Mouse (Mus musculus) Patski (cell line): ENCODE measurements around the gene Tnfrsf14. TPM values are rescaled to one million over a fixed set of nuclear protein-coding genes. Genes with fewer than 3 reads are reported as not detected.

Experiments
- ATAC-seq: fragments of 100-300 bp; one replicate; pipeline ENCODE4 v1.8.0; 2021
- CTCF ChIA-PET: fragments of 350-600 bp; sonication (Branson Sonifier 250); formaldehyde crosslinking; loops from one replicate; lab custom pipeline; 2022; ENCODE audit warnings: inconsistent platforms; lab: Charles Lee
- POLR2A ChIA-PET: fragments of 350-600 bp; sonication (Branson Sonifier 250); formaldehyde crosslinking; loops from one replicate; lab custom pipeline; 2022; ENCODE audit warnings: antibody characterized with exemption, inconsistent platforms; lab: Charles Lee
- DNase-seq: peaks from one replicate; pipeline ENCODE4 v3.0.0-alpha.2; 2011; ENCODE audit warnings: low read depth, low spot score
- H3K27me3 ChIP-seq: fragments of 371-371 bp; one replicate; pipeline ENCODE4 v1.5.1; 2021
- CTCF ChIP-seq: fragments of 100-300 bp; IDR thresholded peaks from one replicate; pipeline ENCODE4 v1.5.1; 2021
- in situ Hi-C: fragments of 300-500 bp; cut with MboI; formaldehyde crosslinking; loops from 3 replicates; pipeline ENCODE4 v1.11.1; 2018; ENCODE audit warnings: low pct_unique_long_range_greater_than_20kb, mixed read lengths
- polyA plus RNA-seq: library from polyadenylated mRNA; unstranded; gene quantifications from one replicate; pipeline ENCODE4 v1.2.3, GENCODE M21; 2021

The Tnfrsf14 gene
- polyA plus RNA-seq, 1 experiment from 2014 or later = 0.13 TPM

GRCm38 (mm10) chr4:154916662-154917061 lies 11.7 kb downstream of the Tnfrsf14 start:
- DNase-seq (no peak), ATAC-seq (no peak)
- in situ Hi-C loops = no loop called here
- POLR2A ChIA-PET = no interaction called here
- CTCF ChIA-PET = no interaction called here
- no peak for TF ChIP-seq CTCF
- H3K27me3 ChIP-seq = no peaks in the 10 kb centered on the region

GRCm38 (mm10) chr4:154915286-154915685 lies 13.1 kb downstream of the Tnfrsf14 start:
- TF ChIP-seq CTCF = no peak
- ChIA-PET POLR2A (no interaction called here), CTCF (no interaction called here)
- DNase-seq = no peak
- ATAC-seq = no peak
- no peaks in the 10 kb centered on the region for H3K27me3 ChIP-seq
- in situ Hi-C loops = no loop called here

GRCm38 (mm10) chr4:154914707-154915106 lies 13.7 kb downstream of the Tnfrsf14 start:
- H3K27me3 ChIP-seq = no peaks in the 10 kb centered on the region
- no peak for TF ChIP-seq CTCF
- CTCF ChIA-PET = no interaction called here
- POLR2A ChIA-PET = no interaction called here
- DNase-seq (no peak), ATAC-seq (no peak)
- in situ Hi-C loops = no loop called here

- no peak for ATAC-seq
- DNase-seq = no peak
- in situ Hi-C loops = no loop called here
- POLR2A ChIA-PET = no interaction called here
- H3K27me3 ChIP-seq = no peaks in the 10 kb centered on the region
- CTCF ChIA-PET = no interaction called here
- TF ChIP-seq CTCF = no peak
Measured at GRCm38 (mm10) chr4:154914252-154914651, 14.1 kb downstream of the Tnfrsf14 start.

- no peak for ATAC-seq
- POLR2A ChIA-PET = no interaction called here
- in situ Hi-C loops = no loop called here
- H3K27me3 ChIP-seq = no peaks in the 10 kb centered on the region
- DNase-seq = no peak
- no peak for TF ChIP-seq CTCF
- CTCF ChIA-PET = no interaction called here
Measured at GRCm38 (mm10) chr4:154913845-154914244, 14.5 kb downstream of the Tnfrsf14 start.

GRCm38 (mm10) chr4:154911644-154912043 lies 16.7 kb downstream of the Tnfrsf14 start:
- POLR2A ChIA-PET = no interaction called here
- CTCF ChIA-PET = no interaction called here
- in situ Hi-C loops = no loop called here
- no peak for DNase-seq
- H3K27me3 ChIP-seq = no peaks in the 10 kb centered on the region
- no peak for ATAC-seq
- no peak for TF ChIP-seq CTCF

GRCm38 (mm10) chr4:154910606-154911522 lies 17.5 kb downstream of the Tnfrsf14 start:
- in situ Hi-C loops = no loop called here
- no peak for TF ChIP-seq CTCF
- DNase-seq (peak; percentile 86), ATAC-seq (peak; percentile 97)
- POLR2A ChIA-PET = no interaction called here
- H3K27me3 ChIP-seq = no peaks in the 10 kb centered on the region
- CTCF ChIA-PET = no interaction called here

- ATAC-seq = no peak
- DNase-seq = no peak
- H3K27me3 ChIP-seq = no peaks in the 10 kb centered on the region
- in situ Hi-C loops = no loop called here
- no peak for TF ChIP-seq CTCF
- CTCF ChIA-PET = interaction anchor here (1.1 to 1.7 kb wide), 5 partner anchors 13 to 151 kb away, joined by 3 to 7 read pairs (median 5); no protein-coding TSS in a partner anchor
- POLR2A ChIA-PET = no interaction called here
Measured at GRCm38 (mm10) chr4:154908490-154908889, 19.9 kb downstream of the Tnfrsf14 start.

- POLR2A ChIA-PET = no interaction called here
- no peak for DNase-seq
- TF ChIP-seq CTCF = no peak
- ATAC-seq = no peak
- CTCF ChIA-PET = interaction anchor here (1.1 to 1.7 kb wide), 8 partner anchors 10 to 151 kb away, joined by 3 to 7 read pairs (median 4); no protein-coding TSS in a partner anchor
- H3K27me3 ChIP-seq = no peaks in the 10 kb centered on the region
- in situ Hi-C loops = no loop called here
Measured at GRCm38 (mm10) chr4:154907833-154908232, 20.5 kb downstream of the Tnfrsf14 start.

- DNase-seq (no peak), ATAC-seq (no peak)
- ChIA-PET CTCF (no interaction called here), POLR2A (interaction anchor here (0.6 kb wide), 1 partner anchor 20 kb away, joined by 3 read pairs; no protein-coding TSS in a partner anchor)
- no peaks in the 10 kb centered on the region for H3K27me3 ChIP-seq
- in situ Hi-C loops = no loop called here
- TF ChIP-seq CTCF = no peak
Measured at GRCm38 (mm10) chr4:154904185-154905071, 23.9 kb downstream of the Tnfrsf14 start.
